Mouse (Mus musculus): ENCODE results near the gene Dhx30. TPM values are rescaled to one million over a fixed set of nuclear protein-coding genes. Genes with fewer than 3 reads are reported as not detected.

The Dhx30 gene
- polyA plus RNA-seq, 1 experiment from 2014 or later, result 86.5 TPM

GRCm38 (mm10) chr9:110100627-110101600 lies 16.7 kb downstream of the Dhx30 start:
- ATAC-seq (replicated peaks; ENCODE audit: low FRiP score, low read depth) (peak; percentile 90), DNase-seq (ENCODE audit: low spot score) (peak; percentile 96)
- no peaks in the 10 kb centered on the region for H3K9me3 ChIP-seq (replicated peaks; ENCODE audit: low read length)
- H3K27me3 ChIP-seq (ENCODE audit: insufficient read depth, low read length), result no peaks in the 10 kb centered on the region
- H3K9ac ChIP-seq (ENCODE audit: low read depth, low read length), result peak overlapping the region; percentile 76
- peak overlapping the region; percentile 72 for H3K4me2 ChIP-seq (ENCODE audit: low read length)
- TF ChIP-seq CTCF (IDR thresholded peaks at IDR 0.05; ENCODE audit: low read depth), result peak; percentile 95
- 3% methylated on average over 41 of the region's 41 CpGs for WGBS
- H3K27ac ChIP-seq, result peak overlapping the region; percentile 20; the same call in 1 of the 2 replicates
- H3K36me3 ChIP-seq (ENCODE audit: insufficient read depth, low read length), result peaks cover 37% of the 10 kb centered on the region
- H3K4me3 ChIP-seq (replicated peaks; ENCODE audit: low read depth, low read length), result peak overlapping the region; percentile 56
- H3K4me1 ChIP-seq (replicated peaks; ENCODE audit: insufficient read depth, low read length), result peaks cover 5% of the 10 kb centered on the region; the same call in 1 of the 2 replicates

GRCm38 (mm10) chr9:110097791-110098190 lies 19.8 kb downstream of the Dhx30 start:
- peaks cover 40% of the 10 kb centered on the region for H3K36me3 ChIP-seq (ENCODE audit: insufficient read depth, low read length)
- no peak overlapping the region for H3K4me2 ChIP-seq (ENCODE audit: low read length)
- no peak overlapping the region for H3K27ac ChIP-seq
- no peak overlapping the region for H3K9ac ChIP-seq (ENCODE audit: low read depth, low read length)
- H3K4me3 ChIP-seq (replicated peaks; ENCODE audit: low read depth, low read length), result no peak overlapping the region
- no peak for ATAC-seq (replicated peaks; ENCODE audit: low FRiP score, low read depth)
- H3K27me3 ChIP-seq (ENCODE audit: insufficient read depth, low read length), result no peaks in the 10 kb centered on the region
- 91% methylated on average over 3 of the region's 3 CpGs for WGBS
- no peaks in the 10 kb centered on the region for H3K9me3 ChIP-seq (replicated peaks; ENCODE audit: low read length)
- no peak for TF ChIP-seq CTCF (IDR thresholded peaks at IDR 0.05; ENCODE audit: low read depth)
- peaks cover 5% of the 10 kb centered on the region; the same call in 1 of the 2 replicates for H3K4me1 ChIP-seq (replicated peaks; ENCODE audit: insufficient read depth, low read length)
- no peak for DNase-seq (ENCODE audit: low spot score)

DNA sequence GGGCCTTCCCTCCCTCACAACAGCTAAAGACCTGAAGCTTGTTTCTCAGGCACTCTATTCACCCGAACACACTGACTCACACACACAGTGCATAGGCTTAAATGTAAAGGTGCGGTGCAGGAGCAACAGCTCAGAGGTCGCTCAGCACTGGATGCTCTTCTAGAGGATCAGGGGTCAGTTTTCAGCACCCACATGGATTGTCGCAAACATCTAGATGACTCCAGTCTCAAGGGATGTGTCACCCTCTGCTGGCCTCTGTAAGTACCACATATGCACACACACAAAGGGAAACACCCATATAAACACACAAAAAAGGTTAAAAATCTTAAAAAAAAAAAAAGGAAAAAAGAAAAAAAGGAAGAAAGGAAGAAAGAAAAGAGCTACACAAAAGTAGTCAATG lies 22.9 kb downstream of the Dhx30 start:
- DNase-seq (ENCODE audit: low spot score), result no peak
- 99% methylated on average over 4 of the region's 4 CpGs for WGBS
- no peak for ATAC-seq (replicated peaks; ENCODE audit: low FRiP score, low read depth)
- no peaks in the 10 kb centered on the region for H3K9me3 ChIP-seq (replicated peaks; ENCODE audit: low read length)
- H3K4me1 ChIP-seq (replicated peaks; ENCODE audit: insufficient read depth, low read length), result no peaks in the 10 kb centered on the region
- H3K27me3 ChIP-seq (ENCODE audit: insufficient read depth, low read length), result no peaks in the 10 kb centered on the region
- no peak for TF ChIP-seq CTCF (IDR thresholded peaks at IDR 0.05; ENCODE audit: low read depth)
- H3K4me2 ChIP-seq (ENCODE audit: low read length), result no peak overlapping the region
- no peak overlapping the region for H3K9ac ChIP-seq (ENCODE audit: low read depth, low read length)
- H3K27ac ChIP-seq, result no peak overlapping the region
- peaks cover 70% of the 10 kb centered on the region for H3K36me3 ChIP-seq (ENCODE audit: insufficient read depth, low read length)
- no peak overlapping the region for H3K4me3 ChIP-seq (replicated peaks; ENCODE audit: low read depth, low read length)

- ATAC-seq (replicated peaks; ENCODE audit: low FRiP score, low read depth) (no peak), DNase-seq (ENCODE audit: low spot score) (no peak)
- Histone ChIP-seq H3K4me1 (replicated peaks; ENCODE audit: insufficient read depth, low read length) (no peaks in the 10 kb centered on the region), H3K36me3 (ENCODE audit: insufficient read depth, low read length) (peaks cover 77% of the 10 kb centered on the region), H3K9me3 (replicated peaks; ENCODE audit: low read length) (no peaks in the 10 kb centered on the region), H3K4me3 (replicated peaks; ENCODE audit: low read depth, low read length) (no peak overlapping the region), H3K9ac (ENCODE audit: low read depth, low read length) (no peak overlapping the region), H3K27ac (no peak overlapping the region), H3K4me2 (ENCODE audit: low read length) (no peak overlapping the region), H3K27me3 (ENCODE audit: insufficient read depth, low read length) (no peaks in the 10 kb centered on the region)
- WGBS, result 87% methylated on average over 4 of the region's 4 CpGs
- TF ChIP-seq CTCF (IDR thresholded peaks at IDR 0.05; ENCODE audit: low read depth), result peak; percentile 21; the same call in 1 of the 2 replicates
These were observed 24.3 kb downstream of the Dhx30 start for GRCm38 (mm10) chr9:110093303-110093702.

DNA sequence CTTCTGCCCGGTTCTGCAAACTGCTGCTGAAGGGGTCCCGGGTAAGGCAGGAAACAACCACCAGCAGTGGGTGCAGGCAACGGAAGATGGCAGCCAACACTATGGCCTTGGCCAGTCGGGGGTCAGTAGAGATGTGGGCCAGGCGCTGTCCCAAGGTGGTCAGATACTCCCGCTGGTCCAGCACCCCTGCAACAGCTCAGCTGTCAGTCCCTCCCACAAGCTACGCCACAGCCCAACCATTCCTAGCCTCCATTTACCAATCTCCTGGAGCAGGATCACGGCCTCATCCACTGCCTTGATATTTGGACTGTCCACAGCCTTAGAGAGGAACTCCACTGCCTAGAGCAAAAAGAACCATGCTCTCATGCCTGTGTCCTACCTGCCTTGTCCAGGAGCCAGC lies 31.9 kb downstream of the Dhx30 start:
- H3K27me3 ChIP-seq (ENCODE audit: insufficient read depth, low read length), result no peaks in the 10 kb centered on the region
- H3K4me3 ChIP-seq (replicated peaks; ENCODE audit: low read depth, low read length), result no peak overlapping the region
- H3K27ac ChIP-seq, result no peak overlapping the region
- ATAC-seq (replicated peaks; ENCODE audit: low FRiP score, low read depth) (no peak), DNase-seq (ENCODE audit: low spot score) (no peak)
- H3K9me3 ChIP-seq (replicated peaks; ENCODE audit: low read length), result no peaks in the 10 kb centered on the region
- peaks cover 85% of the 10 kb centered on the region for H3K36me3 ChIP-seq (ENCODE audit: insufficient read depth, low read length)
- no peaks in the 10 kb centered on the region for H3K4me1 ChIP-seq (replicated peaks; ENCODE audit: insufficient read depth, low read length)
- no peak overlapping the region for H3K4me2 ChIP-seq (ENCODE audit: low read length)
- TF ChIP-seq CTCF (IDR thresholded peaks at IDR 0.05; ENCODE audit: low read depth), result no peak
- WGBS, result 85% methylated on average over 8 of the region's 8 CpGs
- H3K9ac ChIP-seq (ENCODE audit: low read depth, low read length), result no peak overlapping the region

- DNase-seq (ENCODE audit: low spot score) (peak; percentile 21), ATAC-seq (replicated peaks; ENCODE audit: low FRiP score, low read depth) (no peak)
- no peak for TF ChIP-seq CTCF (IDR thresholded peaks at IDR 0.05; ENCODE audit: low read depth)
- no peaks in the 10 kb centered on the region for H3K27me3 ChIP-seq (ENCODE audit: insufficient read depth, low read length)
- H3K4me2 ChIP-seq (ENCODE audit: low read length), result no peak overlapping the region
- no peak overlapping the region for H3K27ac ChIP-seq
- no peaks in the 10 kb centered on the region for H3K4me1 ChIP-seq (replicated peaks; ENCODE audit: insufficient read depth, low read length)
- no peaks in the 10 kb centered on the region for H3K9me3 ChIP-seq (replicated peaks; ENCODE audit: low read length)
- H3K4me3 ChIP-seq (replicated peaks; ENCODE audit: low read depth, low read length), result no peak overlapping the region
- H3K36me3 ChIP-seq (ENCODE audit: insufficient read depth, low read length), result peaks cover 85% of the 10 kb centered on the region
- no peak overlapping the region for H3K9ac ChIP-seq (ENCODE audit: low read depth, low read length)
- WGBS, result 75% methylated on average over 25 of the region's 25 CpGs
These were observed 33.2 kb downstream of the Dhx30 start for GRCm38 (mm10) chr9:110084201-110084964.

Data from kidney, postnatal 0 days (tissue).